Mouse (Mus musculus) neural tube, embryonic 15.5 days (tissue): ENCODE results near the gene Ppfia2. TPM values are rescaled to one million over a fixed set of nuclear protein-coding genes. Genes with fewer than 3 reads are reported as not detected.

ENCODE experiments used
- ATAC-seq: fragments of 200-750 bp; cut with Nextera tagmentation; 2 replicates; pipeline ENCODE4 v1.8.0; 2017; ENCODE audit warnings: mild to moderate bottlenecking, moderate TSS enrichment, moderate library complexity; ENCODE audit not compliant: low FRiP score
- H3K27ac ChIP-seq: fragments of 300-500 bp; sonication (generic); replicated peaks from 2 replicates; pipeline ENCODE4 v1.5.1; 2015; ENCODE audit warnings: mild to moderate bottlenecking, inconsistent platforms
- H3K27me3 ChIP-seq: fragments of 300-500 bp; sonication (generic); replicated peaks from 2 replicates; pipeline ENCODE4 v1.6.1; 2015; ENCODE audit warnings: inconsistent platforms
- H3K36me3 ChIP-seq: fragments of 300-500 bp; sonication (generic); 2 replicates; pipeline ENCODE4 v1.6.1; 2015; ENCODE audit warnings: inconsistent platforms
- H3K4me1 ChIP-seq: fragments of 300-500 bp; sonication (generic); 2 replicates; pipeline ENCODE4 v1.6.1; 2015; ENCODE audit warnings: inconsistent platforms
- H3K4me2 ChIP-seq: fragments of 300-500 bp; sonication (generic); 2 replicates; pipeline ENCODE4 v1.6.1; 2015; ENCODE audit warnings: inconsistent platforms, mild to moderate bottlenecking, moderate library complexity
- H3K4me3 ChIP-seq: fragments of 300-500 bp; sonication (generic); replicated peaks from 2 replicates; pipeline ENCODE4 v1.5.1; 2015; ENCODE audit warnings: mild to moderate bottlenecking, inconsistent platforms
- H3K9ac ChIP-seq: fragments of 300-500 bp; sonication (generic); replicated peaks from 2 replicates; pipeline ENCODE4 v1.6.1; 2015; ENCODE audit warnings: mild to moderate bottlenecking, inconsistent platforms
- H3K9me3 ChIP-seq: fragments of 300-500 bp; sonication (generic); replicated peaks from 2 replicates; pipeline ENCODE4 v1.6.1; 2016; ENCODE audit warnings: inconsistent platforms
- WGBS: fragments of 180-500 bp; shearing (Covaris S2); methylation state at CpG from one replicate; pipeline ENCODE4 v1.1.7; 2015; ENCODE audit warnings: mixed read lengths; 5-methylcytosine and 5-hydroxymethylcytosine counted together
- polyA plus RNA-seq: library from polyadenylated mRNA; unstranded; fragments of >200 nt; fragmentation: Nextera tagmentation; extraction: Ambion mirVana; gene quantifications from 2 replicates; pipeline ENCODE4 v1.2.1, GENCODE M21; 2015

Ppfia2 gene
- polyA plus RNA-seq, 1 experiment from 2014 or later, result 28.3 TPM

DNA sequence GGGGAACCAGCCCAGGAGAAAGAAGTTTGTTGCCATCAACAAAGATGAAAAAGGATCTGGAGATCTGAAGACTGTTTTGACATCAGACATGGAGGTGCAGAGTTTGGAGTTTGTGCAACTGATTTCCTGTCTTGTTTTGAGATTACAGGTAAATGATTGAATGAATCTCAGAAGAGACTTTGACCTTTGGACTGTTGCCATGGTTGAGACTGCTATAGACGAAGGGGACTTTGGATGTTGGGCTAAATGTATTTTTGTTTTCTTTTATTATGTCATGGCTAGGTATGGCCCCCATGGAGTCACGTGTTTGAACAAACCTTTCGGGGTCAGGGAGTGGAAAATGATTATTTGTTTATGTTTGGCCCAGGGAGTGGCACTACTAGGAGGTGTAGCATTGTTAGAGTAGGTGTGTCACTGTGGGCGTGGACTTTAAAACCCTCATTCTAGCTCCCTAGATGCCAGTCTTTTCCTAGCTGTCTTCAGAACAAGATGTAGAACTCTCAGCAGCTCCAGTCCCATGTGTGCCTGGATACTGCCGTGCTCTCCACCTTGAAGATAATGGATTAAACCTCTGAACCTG is 133.3 kb downstream of the Ppfia2 start:
- H3K4me1 ChIP-seq, result no peaks in the 10 kb centered on the region
- no peak overlapping the region for H3K27ac ChIP-seq
- no peak overlapping the region for H3K4me2 ChIP-seq
- 85% methylated on average over 5 of the region's 5 CpGs for WGBS
- H3K4me3 ChIP-seq, result no peak overlapping the region
- H3K9me3 ChIP-seq, result no peaks in the 10 kb centered on the region
- no peaks in the 10 kb centered on the region for H3K27me3 ChIP-seq
- no peak for ATAC-seq
- H3K36me3 ChIP-seq, result no peaks in the 10 kb centered on the region
- H3K9ac ChIP-seq, result no peak overlapping the region

DNA sequence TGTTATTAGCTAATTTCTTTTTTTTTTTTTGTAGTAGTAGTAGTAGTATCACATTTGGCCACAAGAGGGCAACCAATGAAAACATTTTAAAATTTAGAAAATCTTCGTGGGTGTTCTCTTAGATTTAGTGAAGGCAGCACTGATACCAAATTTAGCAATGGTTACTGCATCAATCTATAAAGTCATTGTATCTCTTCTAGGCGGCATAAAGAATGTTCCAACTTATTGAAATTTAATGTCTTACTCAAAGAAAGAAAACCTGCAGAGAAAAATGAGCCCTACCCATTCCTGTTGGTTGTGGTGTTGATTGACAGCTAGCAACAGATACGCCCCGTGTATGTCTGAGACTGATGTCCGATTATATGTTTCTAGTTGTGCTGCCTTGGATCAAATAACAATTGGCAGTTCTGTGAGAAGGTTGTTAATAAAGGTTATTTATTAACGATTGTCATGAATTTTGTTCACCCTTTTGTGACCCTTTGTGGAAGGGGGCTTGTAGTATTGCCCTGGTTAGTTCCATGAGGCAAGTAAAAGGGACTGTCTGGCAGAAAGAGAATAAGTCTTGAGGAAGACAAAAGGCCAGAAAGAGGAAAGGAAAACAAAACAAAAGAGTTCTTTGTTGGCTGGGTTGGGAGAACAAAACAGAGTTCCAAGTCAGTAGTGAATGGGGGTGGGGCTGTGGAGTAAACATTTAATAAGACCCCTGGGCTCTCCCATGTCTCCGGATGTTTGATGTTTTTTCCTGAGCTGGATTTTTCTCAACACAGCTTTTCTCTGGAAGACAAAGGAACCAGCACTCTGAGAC is 139.2 kb downstream of the Ppfia2 start:
- Histone ChIP-seq H3K27me3 (no peaks in the 10 kb centered on the region), H3K36me3 (no peaks in the 10 kb centered on the region), H3K9ac (no peak overlapping the region), H3K4me3 (peak overlapping the region; percentile 17), H3K27ac (peak overlapping the region; percentile 51), H3K4me2 (peak overlapping the region; percentile 52), H3K9me3 (no peaks in the 10 kb centered on the region), H3K4me1 (peaks cover 6% of the 10 kb centered on the region)
- WGBS, result 2% methylated on average over 7 of the region's 7 CpGs
- peak; percentile 72 for ATAC-seq

DNA sequence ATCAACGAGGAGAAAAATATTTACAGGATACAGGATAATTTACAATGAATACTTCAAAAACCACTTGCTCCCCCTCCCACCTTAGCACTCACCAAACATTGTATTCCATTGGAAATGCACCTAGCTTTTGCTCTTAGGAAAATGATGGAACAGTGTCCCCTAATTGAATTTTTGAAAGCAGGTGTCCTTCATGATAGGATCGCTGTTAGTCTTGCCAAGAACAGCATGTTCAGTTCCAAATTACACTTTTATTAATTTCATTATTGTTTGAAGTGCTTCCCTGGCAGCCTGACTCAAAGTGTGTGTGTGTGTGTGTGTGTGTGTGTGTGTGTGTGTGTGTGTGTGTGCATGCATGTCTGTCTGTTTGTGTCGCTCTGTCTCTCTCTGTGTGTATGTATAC is 140.1 kb downstream of the Ppfia2 start:
- Histone ChIP-seq H3K4me3 (no peak overlapping the region), H3K4me2 (no peak overlapping the region), H3K27ac (0 out of 2 replicates have a peak overlapping the region, but pooled peaks have one; percentile 41), H3K27me3 (no peaks in the 10 kb centered on the region), H3K9me3 (no peaks in the 10 kb centered on the region), H3K9ac (no peak overlapping the region), H3K36me3 (no peaks in the 10 kb centered on the region), H3K4me1 (peaks cover 6% of the 10 kb centered on the region)
- WGBS, result 46% methylated on average over 3 of the region's 3 CpGs
- no peak for ATAC-seq

DNA sequence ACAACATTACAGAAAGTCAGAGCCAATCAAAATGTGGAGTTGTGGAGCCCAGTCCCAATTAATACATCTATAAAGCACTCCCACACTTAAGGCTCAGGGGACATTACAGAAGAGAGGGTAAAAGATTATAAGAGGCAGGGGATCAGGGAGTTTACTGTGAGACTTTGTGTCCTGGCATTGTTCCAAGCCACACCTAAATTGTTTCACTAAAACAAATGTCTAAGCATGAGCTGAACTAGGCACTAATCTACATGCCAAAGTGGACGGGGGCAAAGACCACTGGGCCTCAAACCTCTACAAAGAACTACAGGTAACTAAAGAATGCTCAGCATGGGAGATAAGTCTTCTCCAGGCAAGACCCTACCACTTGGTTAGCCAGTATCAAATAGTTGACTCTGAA is 148.1 kb downstream of the Ppfia2 start:
- Histone ChIP-seq H3K36me3 (no peaks in the 10 kb centered on the region), H3K27me3 (no peaks in the 10 kb centered on the region), H3K4me1 (no peaks in the 10 kb centered on the region), H3K4me3 (no peak overlapping the region), H3K4me2 (no peak overlapping the region), H3K27ac (no peak overlapping the region), H3K9ac (no peak overlapping the region), H3K9me3 (no peaks in the 10 kb centered on the region)
- 83% methylated on average over 1 of the region's 1 CpGs for WGBS
- ATAC-seq, result no peak

DNA sequence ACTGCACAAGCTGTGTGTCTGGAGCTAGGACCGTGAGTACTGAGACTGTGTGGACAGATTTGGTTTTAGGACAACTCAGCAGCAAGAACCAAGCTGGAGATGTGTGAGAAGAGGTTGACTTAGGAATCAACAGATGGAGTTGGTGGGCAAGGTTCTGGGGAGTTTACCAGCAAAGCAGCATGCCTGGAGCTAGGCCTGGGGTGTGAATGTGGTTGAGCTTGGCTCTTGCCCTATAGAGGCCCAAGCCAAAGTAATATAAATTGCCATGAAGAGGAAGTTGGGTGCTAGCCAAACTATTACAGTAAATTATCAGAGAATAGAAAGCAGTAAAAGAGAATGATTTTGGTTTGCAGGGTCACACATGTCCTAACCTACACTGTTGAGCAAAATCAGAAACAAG is 150.8 kb downstream of the Ppfia2 start:
- H3K4me2 ChIP-seq, result no peak overlapping the region
- H3K4me1 ChIP-seq, result no peaks in the 10 kb centered on the region
- 88% methylated on average over 1 of the region's 1 CpGs for WGBS
- H3K27me3 ChIP-seq, result no peaks in the 10 kb centered on the region
- ATAC-seq, result no peak
- H3K4me3 ChIP-seq, result no peak overlapping the region
- no peaks in the 10 kb centered on the region for H3K36me3 ChIP-seq
- H3K9me3 ChIP-seq, result no peaks in the 10 kb centered on the region
- no peak overlapping the region for H3K27ac ChIP-seq
- H3K9ac ChIP-seq, result no peak overlapping the region

DNA sequence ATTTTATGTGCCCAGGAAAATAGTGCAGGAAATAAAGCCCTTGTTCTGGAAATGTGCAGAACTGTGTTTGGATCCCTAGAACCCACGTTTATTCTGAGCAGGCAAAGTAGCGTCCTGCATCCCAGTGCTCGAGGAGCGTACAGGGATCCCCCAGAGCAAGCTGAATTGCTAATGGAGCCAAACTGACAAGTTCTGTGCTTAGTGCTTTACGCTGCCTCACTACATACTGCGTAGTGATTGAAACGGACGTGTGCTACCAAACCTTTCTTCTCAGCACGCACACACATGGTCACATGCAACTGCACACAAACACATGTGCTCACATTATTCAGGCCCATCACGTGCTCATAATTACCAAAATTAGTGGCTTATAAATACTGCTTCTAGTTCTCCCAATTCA is 153.2 kb downstream of the Ppfia2 start:
- H3K4me3 ChIP-seq, result no peak overlapping the region
- no peak for ATAC-seq
- H3K36me3 ChIP-seq, result no peaks in the 10 kb centered on the region
- no peaks in the 10 kb centered on the region for H3K4me1 ChIP-seq
- H3K9me3 ChIP-seq, result no peaks in the 10 kb centered on the region
- no peak overlapping the region for H3K27ac ChIP-seq
- no peaks in the 10 kb centered on the region for H3K27me3 ChIP-seq
- H3K9ac ChIP-seq, result no peak overlapping the region
- WGBS, result 74% methylated on average over 10 of the region's 10 CpGs
- no peak overlapping the region for H3K4me2 ChIP-seq

DNA sequence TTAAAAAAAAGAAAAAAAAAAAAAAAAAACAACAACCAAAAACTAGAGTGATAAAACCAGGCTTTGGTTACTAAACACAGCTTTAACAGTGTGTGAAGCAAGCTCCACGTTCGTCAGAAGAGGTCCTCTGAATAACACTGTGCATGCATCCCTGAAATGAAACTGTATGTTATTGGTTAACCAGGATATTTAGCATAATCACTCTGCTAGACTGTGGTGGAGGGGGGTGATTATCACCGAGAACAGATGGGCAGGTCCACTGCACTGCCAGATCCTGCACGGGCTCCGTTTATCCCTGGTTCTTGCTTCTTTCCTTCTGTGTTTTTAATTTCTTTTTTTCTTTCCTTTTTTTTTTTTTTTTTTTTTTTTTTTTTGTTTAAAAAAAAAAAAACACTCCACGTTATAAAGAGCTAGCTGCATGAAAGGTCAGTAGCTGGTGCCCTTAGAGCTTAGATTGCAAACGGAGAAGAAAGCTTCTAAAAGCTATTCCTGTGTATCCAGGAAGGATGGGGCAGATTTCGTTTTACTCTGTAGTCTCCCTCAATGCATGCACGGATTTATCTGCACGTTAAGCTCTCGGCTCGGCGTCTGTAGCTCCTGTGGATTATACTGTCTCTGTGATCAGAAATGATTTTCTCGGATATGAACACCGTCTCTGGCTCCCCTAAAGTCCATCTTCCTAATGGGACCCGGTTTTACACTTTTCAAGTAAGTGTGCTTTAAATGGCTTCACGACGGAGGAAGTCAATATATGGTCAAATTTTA is 162.2 kb downstream of the Ppfia2 start:
- Histone ChIP-seq H3K36me3 (no peaks in the 10 kb centered on the region), H3K9me3 (no peaks in the 10 kb centered on the region), H3K4me2 (peak overlapping the region; percentile 37), H3K4me1 (peaks cover 7% of the 10 kb centered on the region; the same call in 1 of the 2 replicates), H3K27ac (0 out of 2 replicates have a peak overlapping the region, but pooled peaks have one; percentile 46), H3K27me3 (no peaks in the 10 kb centered on the region), H3K4me3 (peak overlapping the region; percentile 15), H3K9ac (no peak overlapping the region)
- peak; percentile 80; the same call in 1 of the 2 replicates for ATAC-seq
- 41% methylated on average over 18 of the region's 18 CpGs for WGBS

DNA sequence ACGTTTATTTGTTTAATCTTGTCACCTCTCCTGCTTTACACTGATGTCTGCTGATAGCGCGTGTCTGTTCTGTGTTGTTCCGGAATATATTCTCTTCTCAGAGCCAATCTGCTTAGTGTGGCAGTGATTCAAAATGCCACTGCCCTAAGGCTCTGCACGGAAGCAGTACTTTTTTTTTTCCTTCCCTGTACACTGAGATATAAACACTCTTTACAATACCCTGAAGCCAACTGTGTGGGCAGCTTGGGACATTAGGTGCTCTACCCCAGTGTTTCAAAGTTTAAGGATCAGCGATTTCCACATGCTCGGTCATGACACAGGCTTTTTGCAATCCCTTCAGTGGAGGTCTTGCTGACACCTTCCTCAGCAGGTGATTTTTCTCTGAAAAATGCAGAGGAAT is 163.8 kb downstream of the Ppfia2 start:
- no peak for ATAC-seq
- H3K4me3 ChIP-seq, result no peak overlapping the region
- H3K9ac ChIP-seq, result no peak overlapping the region
- 67% methylated on average over 7 of the region's 7 CpGs for WGBS
- no peak overlapping the region for H3K4me2 ChIP-seq
- H3K9me3 ChIP-seq, result no peaks in the 10 kb centered on the region
- no peak overlapping the region for H3K27ac ChIP-seq
- H3K4me1 ChIP-seq, result peaks cover 7% of the 10 kb centered on the region; the same call in 1 of the 2 replicates
- no peaks in the 10 kb centered on the region for H3K36me3 ChIP-seq
- H3K27me3 ChIP-seq, result no peaks in the 10 kb centered on the region

DNA sequence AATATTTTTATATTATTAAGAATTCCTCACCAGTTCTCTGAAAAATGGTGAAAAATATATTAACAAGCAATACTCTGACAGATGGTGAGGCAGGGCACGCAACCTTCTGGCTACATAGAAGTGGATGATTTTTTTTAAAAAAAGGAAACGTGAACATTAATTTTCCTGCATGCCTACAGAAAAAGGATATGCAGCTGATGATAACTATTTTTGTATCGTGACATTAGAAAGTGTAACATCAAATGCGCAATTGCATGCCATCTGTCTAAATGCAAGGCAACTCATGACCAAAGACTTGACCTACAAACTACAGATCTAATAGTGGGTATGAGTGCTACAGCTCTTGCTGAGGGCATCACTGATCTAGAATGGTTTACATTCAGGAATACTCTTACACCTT is 182.1 kb downstream of the Ppfia2 start:
- Histone ChIP-seq H3K36me3 (no peaks in the 10 kb centered on the region), H3K4me1 (no peaks in the 10 kb centered on the region), H3K4me2 (no peak overlapping the region), H3K4me3 (no peak overlapping the region), H3K9me3 (no peaks in the 10 kb centered on the region), H3K27me3 (no peaks in the 10 kb centered on the region), H3K9ac (no peak overlapping the region), H3K27ac (no peak overlapping the region)
- ATAC-seq, result no peak
- WGBS, result 95% methylated on average over 4 of the region's 4 CpGs

DNA sequence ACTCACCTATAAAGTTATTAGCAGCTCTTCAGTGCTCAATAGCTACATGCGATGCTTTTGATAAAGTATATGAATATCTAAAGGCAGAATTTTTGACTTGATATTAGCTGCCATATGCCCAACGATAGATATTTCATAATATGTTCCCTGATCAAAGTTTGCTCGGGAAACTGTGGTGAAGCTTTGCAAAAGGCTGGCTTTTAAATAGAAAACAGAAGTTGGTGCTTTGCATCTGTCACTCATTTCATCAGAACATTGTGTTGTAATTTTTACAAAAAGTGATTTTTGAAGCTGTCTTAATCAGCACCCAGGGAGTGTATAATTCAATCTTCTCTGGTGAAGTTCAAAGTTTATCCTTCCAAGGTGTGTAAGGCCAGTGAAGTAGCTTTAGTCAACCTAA is 195.1 kb downstream of the Ppfia2 start:
- H3K9me3 ChIP-seq, result no peaks in the 10 kb centered on the region
- H3K9ac ChIP-seq, result no peak overlapping the region
- 93% methylated on average over 3 of the region's 3 CpGs for WGBS
- H3K36me3 ChIP-seq, result no peaks in the 10 kb centered on the region
- no peaks in the 10 kb centered on the region for H3K27me3 ChIP-seq
- no peak for ATAC-seq
- no peaks in the 10 kb centered on the region for H3K4me1 ChIP-seq
- H3K4me2 ChIP-seq, result no peak overlapping the region
- H3K27ac ChIP-seq, result no peak overlapping the region
- H3K4me3 ChIP-seq, result no peak overlapping the region

DNA sequence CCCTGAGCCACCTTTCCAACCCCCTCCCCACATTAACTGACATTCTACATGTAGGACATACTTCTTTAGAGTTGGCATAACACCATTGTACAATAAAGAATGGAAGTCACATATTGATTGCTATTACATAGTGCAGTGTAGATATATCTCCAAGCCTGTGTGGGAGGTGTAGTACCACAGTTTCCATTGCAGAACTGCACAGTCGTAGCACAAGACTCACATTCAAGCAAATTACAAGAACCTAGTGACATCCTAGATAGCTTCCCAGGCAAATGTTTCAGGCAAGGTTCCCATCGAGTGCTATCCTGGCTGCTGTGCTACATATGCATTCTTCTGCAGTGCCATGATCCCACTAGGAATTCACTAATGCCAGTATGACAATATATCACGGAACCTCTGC is 200.0 kb downstream of the Ppfia2 start:
- 77% methylated on average over 3 of the region's 3 CpGs for whole genome bisulfite sequencing
- no peak overlapping the region for H3K27ac ChIP-seq
- no peaks in the 10 kb centered on the region for H3K9me3 ChIP-seq
- no peak overlapping the region for H3K9ac ChIP-seq
- H3K4me1 ChIP-seq, result no peaks in the 10 kb centered on the region
- no peaks in the 10 kb centered on the region for H3K27me3 ChIP-seq
- H3K36me3 ChIP-seq, result no peaks in the 10 kb centered on the region
- no peak overlapping the region for H3K4me3 ChIP-seq
- ATAC-seq, result no peak
- no peak overlapping the region for H3K4me2 ChIP-seq

DNA sequence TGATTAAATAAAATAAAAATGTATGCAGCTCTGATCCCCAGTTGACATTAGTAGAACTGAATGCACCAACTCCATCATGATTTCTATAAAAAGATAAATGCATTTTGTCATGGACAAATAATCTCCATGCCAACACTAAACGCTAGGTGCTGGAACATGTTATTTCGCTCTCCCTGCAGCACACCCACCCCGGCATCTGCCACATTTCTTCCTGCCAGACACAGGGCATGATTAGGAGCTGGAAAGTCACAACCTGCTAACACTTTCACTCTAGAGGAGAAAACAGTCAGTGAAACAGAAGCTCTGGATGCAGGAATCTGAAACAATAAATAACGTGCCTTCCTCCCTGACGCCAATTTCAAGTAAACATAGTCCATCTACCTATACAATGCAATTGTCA is 211.3 kb downstream of the Ppfia2 start:
- 86% methylated on average over 5 of the region's 5 CpGs for WGBS
- Histone ChIP-seq H3K4me2 (no peak overlapping the region), H3K9me3 (no peaks in the 10 kb centered on the region), H3K4me3 (no peak overlapping the region), H3K4me1 (no peaks in the 10 kb centered on the region), H3K27me3 (no peaks in the 10 kb centered on the region), H3K9ac (no peak overlapping the region), H3K36me3 (no peaks in the 10 kb centered on the region), H3K27ac (no peak overlapping the region)
- ATAC-seq, result no peak
